Mouse (Mus musculus) heart, postnatal 4 days (tissue): ENCODE results near the gene Phyhd1. TPM values are rescaled to one million over a fixed set of nuclear protein-coding genes. Genes with fewer than 3 reads are reported as not detected.

ENCODE experiments used
- DNase-seq: peaks from one replicate; pipeline ENCODE4 v3.0.0; 2021
- total RNA-seq, 2 experiments: library from RNA; stranded (reverse); gene quantifications; 2 replicates each; pipeline ENCODE4 v1.2.3; 2021

The Phyhd1 gene
- total RNA-seq, 2 experiments from 2014 or later = 20.6 to 26.0 TPM

DNA sequence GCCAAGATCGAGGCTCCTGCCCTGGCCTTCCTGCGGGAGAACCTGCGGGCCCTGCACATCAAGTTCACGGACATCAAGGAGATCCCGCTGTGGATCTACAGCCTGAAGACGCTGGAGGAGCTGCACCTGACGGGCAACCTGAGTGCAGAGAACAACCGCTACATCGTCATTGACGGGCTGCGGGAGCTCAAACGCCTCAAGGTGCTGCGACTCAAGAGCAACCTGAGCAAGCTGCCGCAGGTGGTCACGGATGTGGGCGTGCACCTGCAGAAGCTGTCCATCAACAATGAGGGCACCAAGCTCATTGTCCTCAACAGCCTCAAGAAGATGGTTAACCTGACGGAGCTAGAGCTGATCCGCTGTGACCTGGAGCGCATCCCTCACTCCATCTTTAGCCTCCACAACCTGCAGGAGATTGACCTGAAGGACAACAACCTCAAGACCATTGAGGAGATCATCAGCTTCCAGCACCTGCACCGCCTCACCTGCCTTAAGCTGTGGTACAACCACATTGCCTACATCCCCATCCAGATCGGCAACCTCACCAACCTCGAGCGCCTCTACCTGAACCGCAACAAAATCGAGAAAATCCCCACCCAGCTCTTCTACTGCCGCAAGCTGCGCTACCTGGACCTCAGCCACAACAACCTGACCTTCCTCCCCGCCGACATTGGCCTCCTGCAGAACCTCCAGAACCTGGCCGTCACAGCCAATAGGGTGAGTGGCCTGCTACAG, 9.2 kb upstream of the Phyhd1 start:
- DNase-seq = no peak

GRCm38 (mm10) chr2:30257699-30258460, 8.1 kb upstream of the Phyhd1 start:
- no peak for DNase-seq

GRCm38 (mm10) chr2:30258600-30258999, 7.4 kb upstream of the Phyhd1 start:
- DNase-seq = peak; percentile 70

- DNase-seq = peak; percentile 49
These were observed 6.6 kb upstream of the Phyhd1 start for GRCm38 (mm10) chr2:30259131-30260064.

- DNase-seq = no peak
These were observed 4.8 kb upstream of the Phyhd1 start for GRCm38 (mm10) chr2:30261064-30261736.

- no peak for DNase-seq
These were observed 3.8 kb upstream of the Phyhd1 start for GRCm38 (mm10) chr2:30261921-30262839.

DNA sequence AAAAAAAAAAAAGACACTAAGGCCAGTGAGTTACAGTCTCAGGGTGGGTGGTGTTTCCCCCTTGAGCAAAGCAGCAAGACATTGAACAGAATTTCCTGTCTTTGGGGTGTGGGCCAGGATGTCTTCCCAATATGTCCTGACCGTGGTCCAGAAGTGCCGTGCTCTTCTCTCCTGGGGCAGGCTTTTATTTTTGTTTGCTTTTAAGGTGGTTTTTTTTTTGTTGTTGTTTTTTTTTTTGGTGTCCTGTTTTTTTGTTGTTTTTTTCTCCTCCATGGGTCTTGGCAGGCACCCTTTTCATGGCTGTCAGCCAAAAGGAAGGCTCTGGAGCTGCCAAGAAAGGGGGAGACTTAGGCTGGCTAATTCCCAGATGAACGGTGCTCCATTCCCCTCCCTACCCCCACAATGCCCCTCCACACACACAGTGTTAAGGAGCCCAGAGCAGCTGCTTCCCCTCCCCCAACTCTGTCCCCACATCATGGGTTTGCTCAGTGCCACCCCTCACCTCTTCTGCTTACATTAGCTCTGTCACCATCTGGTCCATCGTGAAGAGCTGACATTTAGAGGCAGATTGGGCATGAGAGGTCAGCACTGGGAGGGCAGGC, 3.1 kb upstream of the Phyhd1 start:
- peak; percentile 74 for DNase-seq

DNA sequence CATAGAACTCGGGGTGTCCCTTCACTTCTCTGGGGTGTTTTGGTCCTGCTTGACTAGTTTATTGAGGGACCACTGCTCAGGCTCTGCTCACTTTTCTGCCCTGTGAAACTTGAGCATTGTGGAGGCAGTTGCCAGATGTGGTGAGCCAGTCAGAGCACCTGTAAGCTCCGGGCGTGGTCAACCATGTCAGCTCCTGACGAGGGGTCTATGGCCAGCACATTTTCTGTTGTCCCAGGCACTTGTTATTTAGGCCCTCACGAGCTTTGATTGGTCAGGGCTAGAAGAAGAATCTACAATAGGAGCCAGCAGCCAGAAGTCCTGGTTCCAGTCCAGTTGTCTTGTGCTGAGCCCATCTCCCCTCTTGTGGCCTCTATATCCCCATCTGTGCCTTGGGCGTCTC, 2.2 kb upstream of the Phyhd1 start:
- no peak for DNase-seq

- DNase-seq = no peak
These were observed 1.1 kb upstream of the Phyhd1 start for GRCm38 (mm10) chr2:30264671-30265519.

DNA sequence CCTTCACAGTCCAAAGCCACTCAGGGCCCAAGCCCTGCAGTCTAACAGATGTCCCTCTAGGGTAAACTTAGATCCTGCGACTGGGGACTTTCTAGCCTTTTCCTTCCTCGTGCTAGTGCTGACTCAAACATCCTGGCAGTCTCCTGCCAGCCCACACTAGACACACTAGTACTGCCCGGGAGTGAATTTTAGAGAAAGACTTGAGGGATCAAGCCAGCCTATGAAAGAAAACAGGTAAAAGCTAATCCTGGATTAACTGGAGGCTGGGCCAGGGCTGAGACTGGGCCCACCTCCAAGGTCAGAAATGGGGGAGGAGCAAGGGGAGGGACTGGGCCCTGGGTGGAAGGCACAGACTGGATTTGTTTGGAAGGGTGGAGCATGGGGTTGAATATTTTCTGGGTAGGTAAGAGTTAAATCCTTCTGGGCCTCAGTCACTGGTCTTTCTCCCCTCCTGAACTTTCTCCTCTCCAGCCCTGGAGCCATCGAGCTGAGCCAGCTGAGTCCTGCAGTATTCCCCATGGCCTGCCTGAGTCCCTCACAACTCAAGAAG, 464 bp downstream of the Phyhd1 start:
- DNase-seq = peak; percentile 85

DNA sequence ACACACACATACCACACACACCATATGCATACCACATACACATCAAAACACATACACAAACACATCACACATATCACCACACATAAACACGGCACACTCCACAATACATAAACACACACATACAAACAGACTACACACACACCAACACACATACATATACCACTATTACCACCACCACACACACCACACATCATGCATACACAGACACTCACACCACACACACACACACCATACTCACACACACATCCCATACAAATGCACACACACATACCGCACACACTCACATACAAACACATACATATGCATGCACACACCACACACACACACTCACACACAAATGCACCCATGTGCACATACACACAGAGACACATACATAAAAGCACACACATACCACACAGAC, 1.5 kb downstream of the Phyhd1 start:
- no peak for DNase-seq

- DNase-seq = no peak
These were observed 2.4 kb downstream of the Phyhd1 start for GRCm38 (mm10) chr2:30268371-30268770.

DNA sequence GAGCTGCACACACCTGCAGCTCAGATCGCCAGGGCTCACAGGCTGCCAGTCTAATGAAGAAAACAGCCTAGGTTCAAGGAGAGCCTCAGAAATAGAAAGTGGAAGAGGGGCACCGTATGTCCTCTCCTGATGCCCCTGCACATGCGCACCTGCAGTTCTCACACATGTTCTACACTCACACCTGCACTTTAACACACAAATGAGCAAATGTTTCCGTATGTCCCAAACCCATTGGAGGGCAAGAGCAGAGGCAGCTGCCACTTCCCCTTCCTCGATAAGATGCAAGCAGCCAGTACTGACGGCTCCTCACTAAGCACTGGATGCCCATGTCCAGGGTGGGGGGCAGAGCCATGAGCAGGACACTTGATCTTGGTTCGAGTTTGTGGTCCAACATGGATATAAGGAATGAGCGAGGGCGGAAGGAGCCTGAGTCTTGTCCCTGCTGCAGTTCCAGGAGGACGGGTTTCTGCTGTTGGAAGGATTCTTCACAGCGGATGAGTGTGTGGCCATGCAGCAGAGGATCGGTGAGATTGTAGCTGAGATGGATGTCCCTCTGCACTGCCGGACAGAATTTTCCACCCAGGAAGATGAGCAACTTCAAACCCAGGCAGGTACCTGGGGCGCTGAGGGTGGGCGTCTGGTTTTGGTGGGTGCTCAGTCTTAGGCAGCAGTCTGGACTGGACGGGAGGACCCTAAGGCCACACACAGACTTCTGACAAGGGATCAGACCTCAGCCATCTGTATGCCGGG, 3.4 kb downstream of the Phyhd1 start:
- peak; percentile 20 for DNase-seq

DNA sequence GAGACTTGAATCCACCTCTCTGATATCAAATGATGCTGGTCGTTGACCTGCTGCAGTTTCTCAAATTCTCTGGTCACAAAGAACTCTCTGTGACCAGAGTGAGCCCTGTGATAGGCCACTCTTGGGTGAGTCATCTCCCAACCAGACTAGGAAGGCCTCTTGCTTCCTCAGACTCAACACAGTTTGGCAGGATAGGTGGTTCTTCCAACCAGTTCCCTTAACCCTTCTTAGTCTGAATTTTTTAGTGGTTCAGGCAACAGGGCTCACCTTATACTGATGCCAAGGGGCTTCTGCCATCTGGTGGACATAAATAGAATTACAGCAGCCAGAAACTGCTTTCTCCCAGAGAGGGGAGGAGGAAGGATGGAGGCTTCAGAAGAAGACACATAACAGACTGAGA, 4.1 kb downstream of the Phyhd1 start:
- peak; percentile 76 for DNase-seq

DNA sequence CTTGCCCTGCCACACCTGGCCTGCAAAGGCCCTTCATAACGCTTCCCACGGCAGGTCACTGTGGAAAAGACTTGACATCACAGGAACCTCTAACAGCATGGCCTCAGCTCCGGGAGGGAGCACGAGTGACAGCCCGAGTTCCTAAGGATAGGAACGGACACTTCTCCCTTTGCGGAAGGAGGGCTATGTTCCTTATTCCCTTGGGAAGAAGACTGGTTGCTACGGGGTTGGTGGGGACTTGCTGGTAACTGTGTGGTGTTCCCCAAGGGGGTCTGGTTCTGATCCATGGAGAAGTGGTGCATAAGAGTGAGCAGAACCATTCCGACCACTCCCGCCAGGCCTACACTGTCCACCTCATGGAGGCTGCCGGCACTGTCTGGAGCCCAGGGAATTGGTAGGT, 14.7 kb downstream of the Phyhd1 start, which contains the start of gene Gm28038:
Gene Gm28038 (plus strand): TSS at position 301 of the 400 bp plus-strand sequence.
- DNase-seq = no peak

DNA sequence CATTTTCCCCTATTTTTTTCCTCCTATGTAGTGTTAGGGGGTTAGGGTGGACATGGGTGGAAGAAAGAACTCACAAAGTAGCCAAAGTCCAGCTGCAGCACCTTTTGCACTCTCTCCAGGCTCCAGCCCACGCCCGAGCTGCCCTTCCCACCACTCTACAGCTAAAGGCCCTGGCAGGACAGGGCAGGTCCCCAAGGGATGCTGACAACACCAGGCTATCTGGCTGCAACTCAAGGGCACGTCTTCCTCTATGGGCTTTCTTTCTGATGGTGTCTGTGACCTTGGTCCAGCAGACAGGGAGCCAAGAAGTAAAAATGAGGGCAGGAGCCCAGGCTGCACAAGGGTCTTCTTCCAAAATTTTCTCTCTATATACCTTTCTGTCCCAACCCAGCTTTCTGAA, 15.6 kb downstream of the Phyhd1 start:
- no peak for DNase-seq

DNA sequence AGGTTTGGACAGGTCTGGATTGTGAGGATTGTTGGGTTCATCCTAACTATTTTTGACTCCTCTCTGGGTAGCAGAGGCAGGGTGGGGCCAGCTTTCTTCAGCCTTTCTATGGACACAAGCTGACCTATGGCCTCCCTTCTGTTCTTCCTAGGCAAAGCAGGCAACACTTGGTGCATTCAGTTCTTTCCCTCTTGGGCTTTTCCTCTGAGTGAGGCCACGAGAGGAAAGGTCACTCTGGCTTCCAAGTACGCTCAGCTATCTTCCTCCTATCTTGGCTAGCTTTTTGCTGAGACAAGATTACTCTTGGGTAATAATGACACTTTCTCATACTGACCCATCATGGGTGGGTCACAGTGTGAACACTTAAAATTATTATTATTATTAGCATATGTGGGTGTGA, 17.2 kb downstream of the Phyhd1 start:
- DNase-seq = no peak

DNA sequence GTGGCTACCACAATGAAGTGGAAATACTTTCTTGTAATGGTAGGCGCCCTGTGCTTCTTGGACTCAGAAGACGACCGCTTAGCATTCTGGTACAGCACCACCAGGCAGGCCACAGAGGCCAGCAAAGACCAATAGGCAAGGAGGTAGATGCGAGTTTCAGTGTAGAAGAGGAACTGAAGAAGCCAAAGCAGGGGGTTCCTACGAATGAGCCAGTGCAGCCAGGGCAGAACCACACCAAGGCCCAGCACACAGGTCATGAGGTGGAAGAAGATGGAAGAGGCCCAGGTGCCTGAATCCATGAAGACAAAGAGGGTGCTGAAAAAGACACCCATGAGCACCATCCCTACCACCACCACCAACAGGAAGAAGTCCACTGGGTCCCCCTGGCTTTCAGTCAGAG, 19.0 kb downstream of the Phyhd1 start:
- no peak for DNase-seq
